Mouse (Mus musculus) olfactory bulb, adult 2 months (tissue): ENCODE measurements at regions not wholly inside any gene's neighbourhood (a gene's known extent, or its start where the extent isn't known, plus 50 kb on each side); places are given as distances from the start of the nearest gene placed in this dataset.

Source experiments
- H3K27ac ChIP-seq: fragments of 200-500 bp; 2 replicates; pipeline ENCODE4 v1.5.1; 2012; ENCODE audit warnings: low read depth, low read length; ENCODE audit not compliant: insufficient read depth
- H3K4me1 ChIP-seq: fragments of 200-500 bp; 2 replicates; pipeline ENCODE4 v1.6.1; 2012; ENCODE audit warnings: low read length; ENCODE audit not compliant: control insufficient read depth, insufficient read depth
- H3K4me3 ChIP-seq: fragments of 200-500 bp; 2 replicates; pipeline ENCODE4 v1.5.1; 2012; ENCODE audit warnings: mild to moderate bottlenecking, low read depth, low read length, moderate library complexity; ENCODE audit not compliant: insufficient read depth
- CTCF ChIP-seq: fragments of 200-500 bp; IDR thresholded peaks from 2 replicates; pipeline ENCODE4 v1.5.1; 2012; ENCODE audit warnings: low read depth, mild to moderate bottlenecking, low read length, moderate library complexity; ENCODE audit not compliant: insufficient read depth
- POLR2A ChIP-seq: fragments of 200-500 bp; IDR thresholded peaks from 2 replicates; pipeline ENCODE4 v1.6.1; 2012; ENCODE audit warnings: mild to moderate bottlenecking, low read depth, low read length, moderate library complexity; ENCODE audit not compliant: insufficient read depth
- WGBS: fragments of 180-500 bp; shearing (Covaris S2); methylation state at CpG from one replicate; pipeline ENCODE4 v1.1.7; 2018; 5-methylcytosine and 5-hydroxymethylcytosine counted together

DNA sequence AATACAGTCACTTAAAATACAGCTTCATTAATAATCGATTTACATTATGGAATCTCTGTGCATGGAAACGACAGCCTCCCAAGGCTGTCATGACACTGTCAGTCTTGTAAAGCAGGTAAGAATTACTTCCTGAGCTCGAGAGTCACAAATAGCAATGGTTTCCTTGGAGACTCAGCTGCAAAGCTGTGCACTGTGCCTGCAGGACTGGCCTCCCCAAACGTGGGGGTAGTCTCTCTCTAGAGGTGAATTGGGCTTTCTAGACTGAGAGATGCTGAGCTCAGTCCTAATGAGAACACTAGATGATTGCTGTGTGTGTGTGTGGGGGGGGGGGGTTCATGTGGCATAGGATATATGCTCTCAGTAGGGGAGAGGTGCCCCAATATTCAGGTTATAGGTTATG, 208.9 kb upstream of the Sp8 start:
- 35% methylated on average over 4 of the region's 4 CpGs for WGBS
- Histone ChIP-seq H3K27ac (no peak overlapping the region), H3K4me3 (no peak overlapping the region), H3K4me1 (no peaks in the 10 kb centered on the region)
- TF ChIP-seq CTCF (no peak), POLR2A (no peak)

DNA sequence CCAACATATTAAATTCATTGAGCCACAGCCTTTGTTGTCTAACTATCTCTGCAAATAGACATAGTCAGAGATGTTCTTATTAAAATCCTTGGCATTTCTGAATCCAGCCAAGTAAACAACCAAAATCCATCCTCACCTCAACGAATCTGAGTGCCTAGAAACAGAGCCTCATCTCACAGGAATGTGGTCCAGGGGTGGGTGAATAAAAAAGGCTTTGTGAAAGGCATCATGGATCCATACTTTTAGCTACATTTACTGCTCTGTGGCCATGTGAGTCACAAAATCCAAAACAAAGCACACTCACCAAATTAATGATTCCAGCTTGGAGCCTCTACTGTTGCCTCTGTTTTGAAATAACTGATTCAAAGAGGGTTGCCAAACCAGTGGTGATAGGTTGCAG, 210.7 kb upstream of the Sp8 start:
- no peak overlapping the region for H3K27ac ChIP-seq
- 24% methylated on average over 1 of the region's 1 CpGs for WGBS
- no peaks in the 10 kb centered on the region for H3K4me1 ChIP-seq
- H3K4me3 ChIP-seq, result no peak overlapping the region
- TF ChIP-seq CTCF, result no peak
- TF ChIP-seq POLR2A, result no peak

DNA sequence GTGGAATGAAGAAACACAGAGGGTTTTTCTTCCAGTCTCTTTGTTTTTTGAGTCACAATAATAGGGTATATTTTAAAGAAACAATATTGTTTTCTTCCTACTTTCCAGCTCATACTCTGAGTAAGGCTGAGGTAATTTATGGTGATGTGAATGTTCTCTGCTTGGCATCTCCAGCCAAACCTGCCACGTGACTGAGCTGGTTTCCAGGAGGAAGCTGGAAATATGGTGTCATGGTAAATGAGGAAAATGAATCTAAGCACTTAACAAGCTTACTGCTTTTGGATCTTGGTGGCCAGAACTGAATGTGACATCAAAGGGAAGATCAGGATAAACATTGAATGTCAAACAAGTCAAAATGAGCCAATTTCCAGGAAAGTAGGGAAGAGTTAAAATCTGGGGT, 215.8 kb upstream of the Sp8 start:
- WGBS, result 67% methylated on average over 1 of the region's 1 CpGs
- Histone ChIP-seq H3K4me1 (no peaks in the 10 kb centered on the region), H3K27ac (no peak overlapping the region), H3K4me3 (no peak overlapping the region)
- TF ChIP-seq CTCF (no peak), POLR2A (no peak)

DNA sequence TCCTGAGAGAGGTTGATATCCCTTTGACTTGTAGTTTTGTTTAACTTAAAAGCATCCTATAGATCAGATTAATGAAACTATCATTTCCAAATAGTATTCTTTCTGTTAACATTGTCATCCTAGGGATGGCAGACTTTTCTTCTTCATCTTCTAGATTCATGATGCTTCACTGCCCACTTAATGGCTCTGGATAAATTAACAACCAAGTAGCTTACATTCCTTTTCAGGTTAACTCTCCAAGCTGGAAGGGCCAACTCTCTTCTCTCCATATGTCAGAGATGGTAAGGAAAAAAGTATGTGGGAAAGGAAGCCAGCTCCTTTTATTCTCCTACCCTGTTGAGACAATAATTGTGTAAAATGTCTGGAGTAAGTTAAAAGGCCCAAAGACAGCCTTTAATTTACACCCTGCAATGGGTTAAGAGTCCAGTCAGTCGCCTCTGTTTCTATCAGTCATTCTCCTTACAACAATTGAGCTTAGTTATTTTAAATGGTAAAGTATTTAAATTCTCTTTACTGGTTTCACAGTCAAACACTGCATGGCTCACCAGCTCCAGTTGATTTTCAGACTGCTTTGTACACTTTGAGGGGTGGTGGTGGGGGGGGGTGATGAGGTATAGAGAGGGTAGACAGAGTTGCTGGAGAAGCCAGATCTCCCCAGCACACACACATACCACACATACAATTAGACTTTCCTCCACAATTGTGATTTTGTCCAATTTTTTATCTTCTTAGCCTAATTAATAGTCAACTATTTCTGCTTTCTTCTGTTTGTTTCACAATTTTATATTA, 224.2 kb upstream of the Sp8 start:
- no peaks in the 10 kb centered on the region for H3K4me1 ChIP-seq
- H3K4me3 ChIP-seq, result no peak overlapping the region
- WGBS, result 79% methylated on average over 1 of the region's 1 CpGs
- H3K27ac ChIP-seq, result no peak overlapping the region
- TF ChIP-seq POLR2A (no peak), CTCF (no peak)

DNA sequence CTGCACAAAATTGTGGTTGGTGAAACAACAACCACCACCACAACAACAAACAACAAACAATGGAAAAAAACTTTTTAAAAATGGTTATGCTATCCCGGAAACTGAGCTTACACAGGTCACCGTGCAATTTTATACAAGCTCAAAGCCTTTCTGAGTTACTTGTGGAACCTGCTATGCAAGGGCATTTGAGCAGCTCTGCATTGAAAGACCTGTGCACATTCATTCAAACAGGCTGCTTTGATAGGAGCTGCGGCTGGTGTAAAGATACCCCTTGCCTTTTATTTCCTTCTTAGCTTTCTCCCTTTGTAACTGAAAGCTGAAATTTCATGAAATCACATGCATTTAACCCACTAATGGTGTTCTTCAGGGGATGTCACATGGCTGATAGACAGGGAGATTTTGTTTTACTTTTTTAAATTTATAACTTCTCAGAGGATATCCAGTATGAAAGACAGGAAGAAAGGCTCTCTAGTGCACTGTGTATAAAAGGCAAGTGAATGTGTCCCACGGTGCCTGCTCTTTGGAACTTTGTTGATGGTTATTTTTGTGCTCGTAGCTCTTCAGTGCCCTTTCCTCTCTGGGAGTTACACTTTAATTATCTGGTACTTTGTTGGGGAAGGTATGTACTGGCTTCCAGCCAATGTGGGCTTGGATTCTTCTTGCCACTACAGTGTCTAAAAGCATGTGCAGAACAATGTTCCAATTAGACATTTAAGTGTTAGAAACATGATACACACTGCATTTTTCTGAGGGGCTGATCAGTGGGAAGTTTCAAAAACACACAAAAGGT, 225.1 kb upstream of the Sp8 start:
- H3K4me1 ChIP-seq, result no peaks in the 10 kb centered on the region
- H3K27ac ChIP-seq, result no peak overlapping the region
- no peak overlapping the region for H3K4me3 ChIP-seq
- 36% methylated on average over 5 of the region's 5 CpGs for WGBS
- TF ChIP-seq POLR2A (no peak), CTCF (no peak)

DNA sequence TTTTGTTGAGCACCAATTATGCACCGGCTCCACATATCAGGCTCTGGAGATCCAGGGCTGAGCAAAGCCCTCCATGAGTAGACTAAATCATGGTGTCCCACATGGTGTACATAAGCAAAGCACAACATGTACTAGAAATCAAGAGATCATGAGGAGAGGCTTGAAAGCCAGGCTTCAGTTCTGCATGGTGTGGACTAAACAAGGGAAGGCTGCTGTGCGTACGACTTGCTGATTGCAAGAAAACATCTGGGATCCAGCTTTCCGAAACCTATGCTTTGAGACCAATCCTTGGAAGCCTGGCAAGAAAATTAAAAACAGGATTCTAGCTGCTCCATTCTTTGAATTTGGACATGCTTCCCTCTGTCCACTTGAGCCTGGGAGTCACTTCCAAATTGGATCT, 249.1 kb upstream of the Sp8 start:
- no peaks in the 10 kb centered on the region for H3K4me1 ChIP-seq
- TF ChIP-seq POLR2A, result no peak
- TF ChIP-seq CTCF, result no peak
- no peak overlapping the region for H3K4me3 ChIP-seq
- 92% methylated on average over 4 of the region's 4 CpGs for WGBS
- no peak overlapping the region for H3K27ac ChIP-seq

DNA sequence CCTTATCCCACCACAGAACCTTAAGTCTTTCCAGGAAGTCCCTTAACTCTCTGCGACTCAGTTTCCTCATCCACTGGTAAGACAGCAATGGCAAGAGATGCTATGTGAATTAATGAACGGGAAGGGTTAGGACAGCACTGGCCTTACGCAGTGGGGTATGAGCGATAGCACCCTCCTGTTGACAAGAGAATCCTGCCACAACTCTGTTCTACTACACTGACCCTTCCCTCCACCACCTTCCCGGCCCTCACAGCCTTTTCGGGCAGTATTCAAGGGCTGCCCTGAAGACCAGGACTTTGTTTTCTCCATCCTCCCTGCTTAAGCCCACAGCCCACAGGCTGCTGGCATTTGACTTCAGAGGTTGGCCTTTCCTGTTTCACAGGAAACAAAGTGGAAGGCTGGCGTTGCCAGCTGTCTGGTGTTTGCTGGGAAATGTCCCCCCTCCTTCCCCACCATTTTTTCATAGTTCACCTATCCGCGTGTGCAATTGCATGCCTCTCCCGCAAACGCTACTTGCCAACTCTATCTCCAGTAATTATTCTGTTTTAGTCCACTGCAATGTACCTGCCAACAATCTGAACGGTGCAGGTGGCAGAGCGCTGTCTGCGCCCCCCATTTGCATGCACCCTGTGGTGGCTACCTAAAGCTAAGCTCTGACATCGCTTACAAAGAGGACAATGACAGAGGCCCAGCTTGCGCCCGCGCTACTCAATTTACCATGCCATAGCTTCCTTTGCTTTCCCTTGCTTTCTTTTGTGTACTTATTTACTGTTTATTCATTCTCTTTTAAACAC, 251.2 kb upstream of the Sp8 start:
- Histone ChIP-seq H3K4me1 (no peaks in the 10 kb centered on the region), H3K27ac (no peak overlapping the region), H3K4me3 (no peak overlapping the region)
- TF ChIP-seq CTCF (no peak), POLR2A (no peak)
- 47% methylated on average over 18 of the region's 18 CpGs for WGBS

DNA sequence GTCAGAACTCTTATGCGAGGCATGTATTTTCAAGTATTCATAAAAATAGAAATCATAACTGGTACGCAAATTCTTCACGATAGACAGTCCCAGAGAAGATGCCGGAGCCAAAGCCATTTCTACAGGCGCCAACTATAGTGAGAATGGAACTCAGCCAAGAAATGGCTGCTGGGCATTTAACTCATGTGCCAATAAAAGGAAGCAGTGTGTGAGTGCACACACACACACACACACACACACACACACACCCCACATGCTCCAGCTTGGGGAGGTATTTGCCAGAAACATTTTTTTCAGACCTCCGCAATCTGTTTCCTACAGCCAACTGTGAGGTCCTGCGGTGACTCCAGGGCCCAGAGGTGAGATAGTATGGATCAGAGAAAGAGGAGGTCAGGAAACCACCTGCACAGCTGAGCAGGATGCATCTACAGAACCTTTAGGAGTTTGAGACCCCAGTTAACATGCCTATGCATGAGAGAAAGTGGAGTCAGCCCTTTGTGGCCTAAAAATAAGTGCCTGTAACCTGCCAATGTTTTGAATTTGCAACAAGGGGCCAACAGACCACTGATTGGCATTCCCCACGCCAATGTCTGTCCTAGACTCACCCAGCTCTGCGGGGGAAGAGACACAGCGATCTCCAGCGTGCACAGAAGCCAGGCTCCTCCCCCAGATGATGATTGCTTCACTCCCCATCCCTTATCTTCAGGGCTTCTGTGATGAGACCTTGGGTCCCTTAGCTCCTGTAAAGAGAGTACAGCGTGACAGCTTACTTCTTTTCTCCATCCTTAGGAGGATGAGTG, 262.1 kb upstream of the Sp8 start:
- H3K4me1 ChIP-seq, result no peaks in the 10 kb centered on the region
- H3K4me3 ChIP-seq, result no peak overlapping the region
- TF ChIP-seq CTCF (no peak), POLR2A (no peak)
- 58% methylated on average over 12 of the region's 12 CpGs for WGBS
- no peak overlapping the region for H3K27ac ChIP-seq
